Comparison of ENCODE assay signal across 12 mouse cellular contexts in genomic region chr16:31500532-31500931, GRCm38 (mm10).
A peak's percentile ranks its signal among the peaks of the same experiment; 100 is the strongest.
DNase-seq lines count a peak whose midpoint lies in the region; ATAC-seq and TF ChIP-seq lines count a peak whose summit lies in the region.
"Had no signal": no experiment of that assay in that cellular context is flagged by ENCODE, and none has a peak within 500 bp of the region (broad histone marks: within the 10 kb centered on the region; RNA-seq: fewer than 3 reads in every experiment).

No protein-coding gene starts in this region.

- H3K4me1 ChIP-seq in midbrain, embryonic 13.5 days (replicated peaks), result peaks cover 28% of the 10 kb centered on the region
- peaks cover 8% of the 10 kb centered on the region; the same call in 1 of the 2 replicates for H3K4me1 ChIP-seq in midbrain, postnatal 0 days (ENCODE audit: insufficient read depth, low read length)
- peaks cover 42% of the 10 kb centered on the region for H3K4me1 ChIP-seq in forebrain, embryonic 13.5 days
- 0 out of 2 replicates have a peak, but pooled peaks cover 7% of the 10 kb centered on the region for H3K4me1 ChIP-seq in heart, embryonic 11.5 days (ENCODE audit: control insufficient read depth, insufficient read depth, low read length)

- no peak overlapping the region for H3K9ac ChIP-seq in midbrain, embryonic 13.5 days (replicated peaks)
- no peak overlapping the region for H3K9ac ChIP-seq in midbrain, postnatal 0 days (replicated peaks; ENCODE audit: low read length, poor library complexity, severe bottlenecking)
- H3K9ac ChIP-seq in forebrain, embryonic 13.5 days, result no peak overlapping the region
- H3K9ac ChIP-seq in heart, embryonic 11.5 days (ENCODE audit: low read depth, low read length), result no peak overlapping the region

- no peak overlapping the region for H3K4me3 ChIP-seq in midbrain, embryonic 13.5 days (replicated peaks)
- H3K4me3 ChIP-seq in midbrain, postnatal 0 days (ENCODE audit: low read depth, low read length), result no peak overlapping the region
- H3K4me3 ChIP-seq in forebrain, embryonic 13.5 days, result no peak overlapping the region
- H3K4me3 ChIP-seq in heart, embryonic 11.5 days (ENCODE audit: low read depth, low read length), result no peak overlapping the region
- H3K4me3 ChIP-seq: heart, adult 2 months had no signal

- 71% methylated on average over 3 of the region's 3 CpGs for WGBS in midbrain, embryonic 13.5 days
- 80% methylated on average over 3 of the region's 3 CpGs for WGBS in midbrain, postnatal 0 days
- 71% methylated on average over 3 of the region's 3 CpGs for WGBS in forebrain, embryonic 13.5 days
- WGBS in heart, embryonic 11.5 days (ENCODE audit: insufficient replicate concordance), result 50% methylated on average over 3 of the region's 3 CpGs

- H3K27ac ChIP-seq in midbrain, embryonic 13.5 days, result 0 out of 2 replicates have a peak overlapping the region, but pooled peaks have one; percentile 76
- H3K27ac ChIP-seq in midbrain, postnatal 0 days (ENCODE audit: low read depth, low read length), result no peak overlapping the region
- peak overlapping the region; percentile 91 for H3K27ac ChIP-seq in forebrain, embryonic 13.5 days
- no peak overlapping the region for H3K27ac ChIP-seq in heart, embryonic 11.5 days (ENCODE audit: low read depth, low read length)
- H3K27ac ChIP-seq: heart, adult 2 months had no signal

- H3K36me3 ChIP-seq in midbrain, embryonic 13.5 days, result no peaks in the 10 kb centered on the region
- H3K36me3 ChIP-seq in midbrain, postnatal 0 days (ENCODE audit: insufficient read depth, low read length), result no peaks in the 10 kb centered on the region
- H3K36me3 ChIP-seq in forebrain, embryonic 13.5 days (ENCODE audit: poor library complexity, severe bottlenecking), result no peaks in the 10 kb centered on the region
- no peaks in the 10 kb centered on the region for H3K36me3 ChIP-seq in heart, embryonic 11.5 days (ENCODE audit: control insufficient read depth, insufficient read depth, low read length)

- no peak for ATAC-seq in midbrain, embryonic 13.5 days
- ATAC-seq in midbrain, postnatal 0 days (ENCODE audit: low FRiP score), result no peak
- no peak for ATAC-seq in forebrain, embryonic 13.5 days
- no peak for ATAC-seq in heart, embryonic 11.5 days (replicated peaks; ENCODE audit: insufficient number of reproducible peaks, low FRiP score, low TSS enrichment)

- H3K27me3 ChIP-seq in midbrain, embryonic 13.5 days, result no peaks in the 10 kb centered on the region
- H3K27me3 ChIP-seq in midbrain, postnatal 0 days (ENCODE audit: insufficient read depth, low read length), result no peaks in the 10 kb centered on the region
- no peaks in the 10 kb centered on the region for H3K27me3 ChIP-seq in forebrain, embryonic 13.5 days
- H3K27me3 ChIP-seq in heart, embryonic 11.5 days (ENCODE audit: control insufficient read depth, insufficient read depth, low read length), result no peaks in the 10 kb centered on the region

- no peaks in the 10 kb centered on the region for H3K9me3 ChIP-seq in midbrain, embryonic 13.5 days
- H3K9me3 ChIP-seq in midbrain, postnatal 0 days (ENCODE audit: low read length), result no peaks in the 10 kb centered on the region
- H3K9me3 ChIP-seq in forebrain, embryonic 13.5 days (replicated peaks), result no peaks in the 10 kb centered on the region
- no peaks in the 10 kb centered on the region for H3K9me3 ChIP-seq in heart, embryonic 11.5 days (replicated peaks; ENCODE audit: control insufficient read depth, low read length)

- DNase-seq in embryo, embryonic 10.5 days (ENCODE audit: low spot score), result peak; percentile 40
- no peak for DNase-seq in embryo, embryonic 9.5 days (ENCODE audit: extremely low spot score)
- no peak for DNase-seq in midbrain, postnatal 0 days (ENCODE audit: low spot score)
- DNase-seq in liver, result no peak
- no peak for DNase-seq in thymus, postnatal 10 days (ENCODE audit: low spot score in 2 of 2)
- DNase-seq: cerebellum, adult 2 months; heart, adult 2 months; kidney, postnatal 36 days had no signal

- no peak for TF ChIP-seq CTCF in midbrain, postnatal 0 days (IDR thresholded peaks at IDR 0.05)

- no peak overlapping the region for H3K4me2 ChIP-seq in midbrain, embryonic 13.5 days (replicated peaks)
- H3K4me2 ChIP-seq in midbrain, postnatal 0 days (ENCODE audit: low read depth, low read length, poor library complexity, severe bottlenecking), result no peak overlapping the region
- H3K4me2 ChIP-seq in forebrain, embryonic 13.5 days, result no peak overlapping the region
- H3K4me2 ChIP-seq in heart, embryonic 11.5 days, result no peak overlapping the region
- H3K4me2 ChIP-seq: liver, embryonic 11.5 days had no signal

Comparison
In these comparisons a context has a peak if more than half of its experiments do, and no peak if none do; other contexts are left out.
1. H3K27ac ChIP-seq: peak in midbrain, embryonic 13.5 days (single experiment) and forebrain, embryonic 13.5 days (single experiment); none in midbrain, postnatal 0 days (single experiment) and heart, embryonic 11.5 days (single experiment).